Mouse (Mus musculus) kidney, embryonic 14.5 days (tissue): ENCODE results near the gene Kmt2e. TPM values are rescaled to one million over a fixed set of nuclear protein-coding genes. Genes with fewer than 3 reads are reported as not detected.

Experiments
- ATAC-seq: fragments of 200-750 bp; cut with Nextera tagmentation; 2 replicates; pipeline ENCODE4 v1.8.0; 2017; ENCODE audit warnings: moderate number of reproducible peaks, mild to moderate bottlenecking, moderate TSS enrichment, moderate library complexity; ENCODE audit not compliant: low FRiP score, low TSS enrichment
- H3K27ac ChIP-seq: fragments of 300-500 bp; sonication (generic); 2 replicates; pipeline ENCODE4 v1.5.1; 2014; ENCODE audit warnings: low read depth, mild to moderate bottlenecking, low read length, moderate library complexity, mixed read lengths
- H3K27me3 ChIP-seq: fragments of 300-500 bp; sonication (generic); 2 replicates; pipeline ENCODE4 v1.6.1; 2014; ENCODE audit warnings: mild to moderate bottlenecking, low read length; ENCODE audit not compliant: control insufficient read depth, insufficient read depth
- H3K36me3 ChIP-seq: fragments of 300-500 bp; sonication (generic); 2 replicates; pipeline ENCODE4 v1.6.1; 2014; ENCODE audit warnings: low read length, mixed read lengths; ENCODE audit not compliant: control insufficient read depth, insufficient read depth
- H3K4me1 ChIP-seq: fragments of 300-500 bp; sonication (generic); 2 replicates; pipeline ENCODE4 v1.6.1; 2014; ENCODE audit warnings: low read length, mixed read lengths; ENCODE audit not compliant: control insufficient read depth, insufficient read depth
- H3K4me2 ChIP-seq: fragments of 300-500 bp; sonication (generic); replicated peaks from 2 replicates; pipeline ENCODE4 v1.6.1; 2014; ENCODE audit warnings: low read depth, mild to moderate bottlenecking, low read length
- H3K4me3 ChIP-seq: fragments of 300-500 bp; sonication (generic); 2 replicates; pipeline ENCODE4 v1.5.1; 2014; ENCODE audit warnings: mild to moderate bottlenecking, low read length
- H3K9ac ChIP-seq: fragments of 300-500 bp; sonication (generic); 2 replicates; pipeline ENCODE4 v1.6.1; 2014; ENCODE audit warnings: low read depth, mild to moderate bottlenecking, low read length, moderate library complexity
- H3K9me3 ChIP-seq: fragments of 300-500 bp; sonication (generic); 2 replicates; pipeline ENCODE4 v1.6.1; 2016; ENCODE audit warnings: low read length; ENCODE audit not compliant: control insufficient read depth
- WGBS: fragments of 180-500 bp; shearing (Covaris S2); extraction: QIAGEN DNeasy Blood & Tissue Kit; methylation state at CpG from one replicate; pipeline ENCODE4 v1.1.7; 2014; 5-methylcytosine and 5-hydroxymethylcytosine counted together
- polyA plus RNA-seq: library from polyadenylated mRNA; unstranded; fragments of >200 nt; fragmentation: Nextera tagmentation; extraction: Ambion mirVana; gene quantifications from 2 replicates; pipeline ENCODE4 v1.2.1, GENCODE M21; 2014

The Kmt2e gene
- polyA plus RNA-seq, result 76.5 and 81.6 TPM in 2 replicates

DNA sequence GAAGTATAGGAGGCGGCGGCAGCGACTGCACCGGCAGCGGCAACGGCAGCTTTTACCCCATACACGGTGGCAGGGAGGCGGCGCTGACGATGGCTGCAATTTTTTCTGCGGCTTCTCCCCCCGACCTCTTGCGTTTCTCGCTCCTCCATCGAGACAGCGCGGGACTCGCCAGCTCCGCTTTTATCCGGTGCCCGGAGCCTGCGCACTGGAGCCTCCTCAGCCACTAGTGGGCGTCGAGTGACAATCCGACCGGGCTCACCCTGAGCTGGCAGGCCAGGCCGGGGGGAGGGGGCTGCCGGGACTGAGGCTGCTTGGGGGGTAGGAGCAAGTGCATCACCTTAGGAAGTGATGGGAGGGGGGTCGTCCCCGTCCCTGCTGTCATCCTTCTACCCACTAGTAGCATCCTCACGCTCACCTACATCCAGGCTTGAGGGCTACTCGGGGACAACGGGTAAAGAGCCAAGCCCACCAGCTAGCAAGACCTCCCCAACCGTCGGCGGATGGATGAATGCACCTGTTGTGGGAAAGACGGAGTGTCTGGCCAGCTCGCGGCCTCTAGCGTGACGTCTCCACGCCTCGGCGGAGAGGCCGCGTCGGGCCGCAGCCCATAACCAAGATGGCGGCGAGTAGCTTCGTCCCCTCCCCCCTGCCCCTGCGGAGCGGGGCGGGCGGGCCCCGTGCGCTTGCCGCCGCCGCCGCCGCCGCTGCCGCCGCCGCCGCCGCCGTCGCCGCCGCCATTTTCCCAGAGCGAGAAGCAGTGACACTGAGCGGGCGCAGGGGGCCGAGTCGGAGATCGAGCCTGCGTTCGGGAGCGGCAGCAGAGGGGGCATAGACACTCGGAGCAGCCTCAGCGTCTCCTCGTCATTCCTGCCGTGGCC is at the start of gene Kmt2e:
Kmt2e (plus strand) TSS at position 722 of the 878 bp plus-strand sequence.
- H3K9me3 ChIP-seq, result no peaks in the 10 kb centered on the region
- peak within 1 kb of the TSS; percentile 100 for H3K27ac ChIP-seq
- under 1% methylated on average over 68 of the region's 85 CpGs for WGBS
- H3K36me3 ChIP-seq, result no peaks in the 10 kb centered on the region
- H3K9ac ChIP-seq, result peak within 1 kb of the TSS; percentile 98
- H3K27me3 ChIP-seq, result no peaks in the 10 kb centered on the region
- peak; percentile 86 for ATAC-seq
- H3K4me3 ChIP-seq, result peak within 1 kb of the TSS; percentile 97
- H3K4me1 ChIP-seq, result peaks cover 20% of the 10 kb centered on the region; the same call in 1 of the 2 replicates
- peak within 1 kb of the TSS; percentile 68 for H3K4me2 ChIP-seq

- H3K9ac ChIP-seq, result no peak overlapping the region
- H3K4me2 ChIP-seq, result no peak overlapping the region
- H3K9me3 ChIP-seq, result no peaks in the 10 kb centered on the region
- no peak overlapping the region for H3K27ac ChIP-seq
- H3K4me1 ChIP-seq, result no peaks in the 10 kb centered on the region
- no peaks in the 10 kb centered on the region for H3K36me3 ChIP-seq
- H3K4me3 ChIP-seq, result no peak overlapping the region
- no peaks in the 10 kb centered on the region for H3K27me3 ChIP-seq
- 84% methylated on average over 1 of the region's 1 CpGs for WGBS
- no peak for ATAC-seq
Measured at GRCm38 (mm10) chr5:23385136-23385535, 49.1 kb upstream of the Kmt2e start.

DNA sequence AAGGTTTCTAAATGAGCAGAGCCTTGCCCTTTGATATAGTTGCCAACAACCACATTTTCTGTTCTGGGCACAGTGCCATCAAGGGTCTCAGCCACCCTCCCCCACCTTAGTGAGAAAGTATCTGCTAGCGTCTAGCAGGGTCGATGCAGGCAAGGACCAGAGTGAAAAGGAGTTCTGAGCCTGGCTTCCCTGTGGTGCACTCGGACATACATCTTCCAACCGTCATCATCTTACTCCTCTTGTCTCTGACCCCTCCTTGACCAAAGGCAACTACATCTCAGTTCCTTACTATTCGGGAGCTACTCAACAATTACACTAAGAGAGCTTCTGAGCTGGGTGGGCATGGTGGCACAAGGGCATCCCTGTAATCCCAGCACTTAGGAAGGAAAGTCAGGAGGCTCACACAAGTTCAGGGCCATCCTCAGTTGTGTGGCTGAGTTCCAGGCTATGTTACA is 48.5 kb upstream of the Kmt2e start:
- H3K27me3 ChIP-seq, result no peaks in the 10 kb centered on the region
- H3K36me3 ChIP-seq, result no peaks in the 10 kb centered on the region
- no peaks in the 10 kb centered on the region for H3K4me1 ChIP-seq
- WGBS, result 75% methylated on average over 5 of the region's 5 CpGs
- H3K4me3 ChIP-seq, result no peak overlapping the region
- ATAC-seq, result peak; percentile 54; the same call in 1 of the 2 replicates
- H3K4me2 ChIP-seq, result no peak overlapping the region
- H3K9me3 ChIP-seq, result no peaks in the 10 kb centered on the region
- no peak overlapping the region for H3K27ac ChIP-seq
- H3K9ac ChIP-seq, result no peak overlapping the region

- Histone ChIP-seq H3K27me3 (no peaks in the 10 kb centered on the region), H3K4me2 (peak overlapping the region; percentile 62), H3K9me3 (no peaks in the 10 kb centered on the region), H3K36me3 (no peaks in the 10 kb centered on the region), H3K27ac (peak overlapping the region; percentile 61; the same call in 1 of the 2 replicates), H3K4me1 (no peaks in the 10 kb centered on the region), H3K4me3 (peak overlapping the region; percentile 40), H3K9ac (peak overlapping the region; percentile 35; the same call in 1 of the 2 replicates)
- peak; percentile 92 for ATAC-seq
- WGBS, result 3% methylated on average over 22 of the region's 22 CpGs
Measured at GRCm38 (mm10) chr5:23386562-23387312, 47.5 kb upstream of the Kmt2e start.

- peak overlapping the region; percentile 40; the same call in 1 of the 2 replicates for H3K4me3 ChIP-seq
- no peaks in the 10 kb centered on the region for H3K4me1 ChIP-seq
- H3K4me2 ChIP-seq, result peak overlapping the region; percentile 62; the same call in 1 of the 2 replicates
- ATAC-seq, result no peak
- H3K27ac ChIP-seq, result no peak overlapping the region
- H3K9me3 ChIP-seq, result no peaks in the 10 kb centered on the region
- 69% methylated on average over 2 of the region's 2 CpGs for WGBS
- no peaks in the 10 kb centered on the region for H3K36me3 ChIP-seq
- H3K9ac ChIP-seq, result no peak overlapping the region
- no peaks in the 10 kb centered on the region for H3K27me3 ChIP-seq
Measured at GRCm38 (mm10) chr5:23387313-23387666, 47.0 kb upstream of the Kmt2e start.

- 45% methylated on average over 3 of the region's 3 CpGs for WGBS
- Histone ChIP-seq H3K27me3 (no peaks in the 10 kb centered on the region), H3K4me2 (no peak overlapping the region), H3K27ac (no peak overlapping the region), H3K36me3 (no peaks in the 10 kb centered on the region), H3K4me3 (no peak overlapping the region), H3K4me1 (no peaks in the 10 kb centered on the region), H3K9me3 (no peaks in the 10 kb centered on the region), H3K9ac (no peak overlapping the region)
- ATAC-seq, result no peak
Measured at GRCm38 (mm10) chr5:23388091-23388490, 46.1 kb upstream of the Kmt2e start.

GRCm38 (mm10) chr5:23389601-23390305 is 44.5 kb upstream of the Kmt2e start:
- Histone ChIP-seq H3K4me2 (no peak overlapping the region), H3K27ac (no peak overlapping the region), H3K4me3 (no peak overlapping the region), H3K9ac (no peak overlapping the region), H3K9me3 (no peaks in the 10 kb centered on the region), H3K4me1 (no peaks in the 10 kb centered on the region), H3K27me3 (no peaks in the 10 kb centered on the region), H3K36me3 (no peaks in the 10 kb centered on the region)
- 92% methylated on average over 7 of the region's 7 CpGs for WGBS
- no peak for ATAC-seq

- Histone ChIP-seq H3K4me1 (no peaks in the 10 kb centered on the region), H3K36me3 (no peaks in the 10 kb centered on the region), H3K9me3 (no peaks in the 10 kb centered on the region), H3K27ac (no peak overlapping the region), H3K9ac (no peak overlapping the region), H3K4me2 (no peak overlapping the region), H3K4me3 (no peak overlapping the region), H3K27me3 (no peaks in the 10 kb centered on the region)
- 85% methylated on average over 7 of the region's 7 CpGs for WGBS
- ATAC-seq, result no peak
Measured at GRCm38 (mm10) chr5:23391714-23392113, 42.5 kb upstream of the Kmt2e start.
